Mouse (Mus musculus): ENCODE results near the gene Hist1h1c.
A peak's percentile ranks its signal among the peaks of the same experiment; 100 is the strongest.
"Not testable (repeated sequence)": the region's sequence is repeated elsewhere in the genome, so short reads cannot be mapped to it uniquely, and the experiment has no call there.

- not testable (repeated sequence) for TF ChIP-seq CTCF (IDR thresholded peaks at IDR 0.05; ENCODE audit: low read depth)
- TF ChIP-seq EP300 (IDR thresholded peaks at IDR 0.05; ENCODE audit: low read depth), result peak; percentile 41
Measured at GRCm38 (mm10) chr13:23752067-23752741, 13.6 kb downstream of the Hist1h1c start, which contains the start of gene Hist1h3b.
